9 mouse cellular contexts compared by ENCODE assay signal in genomic region chr19:36646132-36646828, GRCm38 (mm10).
DNase-seq lines count a peak whose midpoint lies in the region; ATAC-seq lines count a peak whose summit lies in the region.
"Had no signal": no experiment of that assay in that cellular context is flagged by ENCODE, and none has a peak within 500 bp of the region (broad histone marks: within the 10 kb centered on the region; RNA-seq: fewer than 3 reads in every experiment).

No protein-coding gene starts in this region.

- no peaks in the 10 kb centered on the region for H3K27me3 ChIP-seq in midbrain, embryonic 11.5 days (ENCODE audit: control insufficient read depth, insufficient read depth, low read length)

- peaks cover 2% of the 10 kb centered on the region; the same call in 1 of the 2 replicates for H3K9me3 ChIP-seq in midbrain, embryonic 11.5 days (ENCODE audit: control insufficient read depth, low read length)

- H3K4me3 ChIP-seq in midbrain, embryonic 11.5 days (ENCODE audit: low read depth, low read length), result no peak overlapping the region

- DNase-seq in adrenal gland, adult (ENCODE audit: inconsistent age in 2 of 2, low spot score in 1 of 2), result peak; percentile 11 to 63
- DNase-seq in adrenal gland, postnatal 4 days (ENCODE audit: low spot score in 2 of 2), result no peak
- DNase-seq in urinary bladder, postnatal 36 days (ENCODE audit: low spot score in 2 of 2), result peak; percentile 14 to 20
- DNase-seq in urinary bladder, postnatal 10 days (ENCODE audit: low spot score), result no peak
- peak; percentile 46 to 54 for DNase-seq in kidney, postnatal 25 days
- DNase-seq in layer of hippocampus, adult 8-10 months (ENCODE audit: low spot score in 2 of 2), result no peak
- no peak for DNase-seq in frontal cortex, postnatal 10 days (ENCODE audit: low spot score in 2 of 2)
- no peak for DNase-seq in midbrain, embryonic 11.5 days (ENCODE audit: low spot score, missing footprints)
- DNase-seq: right cerebral cortex, postnatal 4 days had no signal

- no peak overlapping the region for H3K4me2 ChIP-seq in midbrain, embryonic 11.5 days

- no peak overlapping the region for H3K9ac ChIP-seq in midbrain, embryonic 11.5 days (ENCODE audit: low read length)

- no peaks in the 10 kb centered on the region for H3K4me1 ChIP-seq in midbrain, embryonic 11.5 days (ENCODE audit: control insufficient read depth, insufficient read depth, low read length)

- H3K27ac ChIP-seq in midbrain, embryonic 11.5 days (ENCODE audit: low read depth, low read length), result no peak overlapping the region

- H3K36me3 ChIP-seq in midbrain, embryonic 11.5 days (ENCODE audit: control insufficient read depth, insufficient read depth, low read length), result no peaks in the 10 kb centered on the region

- 86% methylated on average over 7 of the region's 7 CpGs for WGBS in midbrain, embryonic 11.5 days

- no peak for ATAC-seq in midbrain, embryonic 11.5 days (ENCODE audit: low FRiP score)

Comparison
In these comparisons a context has a peak if more than half of its experiments do, and no peak if none do; other contexts are left out.
1. DNase-seq: peak in adrenal gland, adult (2 of 2), urinary bladder, postnatal 36 days (2 of 2) and kidney, postnatal 25 days (2 of 2); none in adrenal gland, postnatal 4 days (0 of 2), urinary bladder, postnatal 10 days (single experiment), layer of hippocampus, adult 8-10 months (0 of 2), frontal cortex, postnatal 10 days (0 of 2) and midbrain, embryonic 11.5 days (single experiment).